Mouse (Mus musculus) ES-Bruce4 (cell line): ENCODE data around the gene Ola1. TPM values are rescaled to one million over a fixed set of nuclear protein-coding genes. Genes with fewer than 3 reads are reported as not detected.

Experiments used
- H3K27ac ChIP-seq: 2 replicates; pipeline ENCODE4 v1.5.1; 2012; ENCODE audit warnings: low read length, inconsistent platforms; ENCODE audit not compliant: insufficient read depth
- H3K27me3 ChIP-seq: 2 replicates; pipeline ENCODE4 v1.6.1; 2012; ENCODE audit warnings: mild to moderate bottlenecking, low read length, inconsistent platforms; ENCODE audit not compliant: control insufficient read depth, poor library complexity, insufficient read depth, severe bottlenecking
- H3K36me3 ChIP-seq: 2 replicates; pipeline ENCODE4 v1.6.1; 2012; ENCODE audit warnings: inconsistent platforms, mild to moderate bottlenecking, low read length, moderate library complexity; ENCODE audit not compliant: control insufficient read depth, poor library complexity, insufficient read depth, severe bottlenecking
- H3K4me1 ChIP-seq: one replicate; pipeline ENCODE4 v1.8.1; 2011; ENCODE audit warnings: low read length; ENCODE audit not compliant: control insufficient read depth, insufficient read depth
- H3K4me3 ChIP-seq: 2 replicates; pipeline ENCODE4 v1.5.1; 2011; ENCODE audit warnings: low read depth, mild to moderate bottlenecking, low read length
- H3K9ac ChIP-seq: 2 replicates; pipeline ENCODE4 v1.6.1; 2012; ENCODE audit warnings: low read depth, mild to moderate bottlenecking, inconsistent platforms; ENCODE audit not compliant: poor library complexity, severe bottlenecking
- H3K9me3 ChIP-seq: replicated peaks from 2 replicates; pipeline ENCODE4 v1.6.1; 2012; ENCODE audit warnings: mild to moderate bottlenecking, low read length, inconsistent platforms; ENCODE audit not compliant: control insufficient read depth, poor library complexity, insufficient read depth, severe bottlenecking
- CTCF ChIP-seq: IDR thresholded peaks from one replicate; pipeline ENCODE4 v1.8.1; 2011; ENCODE audit warnings: low read depth, low read length
- EP300 ChIP-seq: IDR thresholded peaks from 2 replicates; pipeline ENCODE4 v1.6.1; 2011; ENCODE audit warnings: low read depth, low read length; ENCODE audit not compliant: insufficient read depth
- POLR2A ChIP-seq: IDR thresholded peaks from one replicate; pipeline ENCODE4 v1.8.1; 2011; ENCODE audit warnings: low read length; ENCODE audit not compliant: insufficient read depth
- polyA plus RNA-seq: library from polyadenylated mRNA; stranded (reverse); fragments of >200 nt; gene quantifications from 2 replicates; pipeline ENCODE4 v1.2.4, GENCODE M21; 2011; ENCODE audit warnings: low read depth; ENCODE audit not compliant: missing spikeins, insufficient read depth, insufficient read length

The Ola1 gene
- polyA plus RNA-seq, 1 experiment: 205 TPM

GRCm38 (mm10) chr2:73095300-73095699, 123.4 kb downstream of the Ola1 start:
- no peak overlapping the region for H3K4me3 ChIP-seq
- peaks cover 6% of the 10 kb centered on the region; the same call in 1 of the 2 replicates for H3K36me3 ChIP-seq
- no peaks in the 10 kb centered on the region for H3K4me1 ChIP-seq
- H3K27me3 ChIP-seq: no peaks in the 10 kb centered on the region
- H3K9me3 ChIP-seq: no peaks in the 10 kb centered on the region
- no peak overlapping the region for H3K27ac ChIP-seq
- TF ChIP-seq EP300 (no peak), POLR2A (no peak), CTCF (no peak)
- H3K9ac ChIP-seq: no peak overlapping the region

- no peaks in the 10 kb centered on the region for H3K27me3 ChIP-seq
- H3K9ac ChIP-seq: no peak overlapping the region
These were observed 125.7 kb downstream of the Ola1 start for GRCm38 (mm10) chr2:73093032-73093431.

GRCm38 (mm10) chr2:73091302-73091701, 127.4 kb downstream of the Ola1 start:
- no peak overlapping the region for H3K9ac ChIP-seq
- H3K4me3 ChIP-seq: no peak overlapping the region
- no peak for TF ChIP-seq CTCF
- no peak for TF ChIP-seq EP300
- TF ChIP-seq POLR2A: no peak
- H3K27ac ChIP-seq: no peak overlapping the region
- no peaks in the 10 kb centered on the region for H3K9me3 ChIP-seq
- H3K36me3 ChIP-seq: no peaks in the 10 kb centered on the region
- no peaks in the 10 kb centered on the region for H3K4me1 ChIP-seq
- H3K27me3 ChIP-seq: no peaks in the 10 kb centered on the region

More at GRCm38 (mm10) chr2:73093032-73093431, 125.7 kb downstream of the Ola1 start:
- H3K4me3 ChIP-seq: no peak overlapping the region
- no peak overlapping the region for H3K27ac ChIP-seq
- H3K9me3 ChIP-seq: no peaks in the 10 kb centered on the region
- no peaks in the 10 kb centered on the region for H3K4me1 ChIP-seq
- no peak for TF ChIP-seq CTCF
- no peak for TF ChIP-seq POLR2A
- no peak for TF ChIP-seq EP300
- no peaks in the 10 kb centered on the region for H3K36me3 ChIP-seq

- H3K4me3 ChIP-seq: no peak overlapping the region
- no peaks in the 10 kb centered on the region for H3K36me3 ChIP-seq
- no peak overlapping the region for H3K27ac ChIP-seq
- no peak overlapping the region for H3K9ac ChIP-seq
- H3K4me1 ChIP-seq: no peaks in the 10 kb centered on the region
- no peak for TF ChIP-seq POLR2A
- no peak for TF ChIP-seq CTCF
- no peak for TF ChIP-seq EP300
- H3K27me3 ChIP-seq: no peaks in the 10 kb centered on the region
- H3K9me3 ChIP-seq: no peaks in the 10 kb centered on the region
These were observed 131.1 kb downstream of the Ola1 start for GRCm38 (mm10) chr2:73087641-73088040.

GRCm38 (mm10) chr2:73085669-73086304, 132.9 kb downstream of the Ola1 start:
- Histone ChIP-seq H3K27me3 (no peaks in the 10 kb centered on the region), H3K36me3 (no peaks in the 10 kb centered on the region), H3K9ac (no peak overlapping the region), H3K9me3 (no peaks in the 10 kb centered on the region), H3K4me3 (no peak overlapping the region), H3K4me1 (no peaks in the 10 kb centered on the region), H3K27ac (no peak overlapping the region)
- TF ChIP-seq POLR2A (no peak), EP300 (no peak), CTCF (no peak)

- no peak for TF ChIP-seq CTCF
- TF ChIP-seq EP300: no peak
- no peak for TF ChIP-seq POLR2A
These were observed 136.2 kb downstream of the Ola1 start for GRCm38 (mm10) chr2:73082476-73082875.

More at GRCm38 (mm10) chr2:73082476-73082875, 136.2 kb downstream of the Ola1 start:
- Histone ChIP-seq H3K4me3 (no peak overlapping the region), H3K27me3 (no peaks in the 10 kb centered on the region), H3K27ac (no peak overlapping the region), H3K9me3 (no peaks in the 10 kb centered on the region), H3K36me3 (no peaks in the 10 kb centered on the region), H3K4me1 (no peaks in the 10 kb centered on the region), H3K9ac (no peak overlapping the region)
